Mouse (Mus musculus) liver, embryonic 12.5 days (tissue): Measurements from ENCODE around the gene 9130213A22Rik. TPM values are rescaled to one million over a fixed set of nuclear protein-coding genes. Genes with fewer than 3 reads are reported as not detected.

Experiments used
- ATAC-seq: fragments of 200-750 bp; cut with Nextera tagmentation; 2 replicates; pipeline ENCODE4 v1.8.0; 2017; ENCODE audit warnings: moderate number of reproducible peaks, mild to moderate bottlenecking, moderate library complexity
- H3K27ac ChIP-seq: fragments of 300-500 bp; sonication (generic); 2 replicates; pipeline ENCODE4 v1.5.1; 2016; ENCODE audit warnings: mild to moderate bottlenecking
- H3K27me3 ChIP-seq: fragments of 300-500 bp; sonication (generic); replicated peaks from 2 replicates; pipeline ENCODE4 v1.6.1; 2016; ENCODE audit warnings: mild to moderate bottlenecking, moderate library complexity
- H3K36me3 ChIP-seq: fragments of 300-500 bp; sonication (generic); 2 replicates; pipeline ENCODE4 v1.6.1; 2016; ENCODE audit warnings: mild to moderate bottlenecking, moderate library complexity
- H3K4me1 ChIP-seq: fragments of 300-500 bp; sonication (generic); 2 replicates; pipeline ENCODE4 v1.6.1; 2016
- H3K4me2 ChIP-seq: fragments of 300-500 bp; sonication (generic); 2 replicates; pipeline ENCODE4 v1.6.1; 2016; ENCODE audit warnings: mild to moderate bottlenecking, moderate library complexity
- H3K4me3 ChIP-seq: fragments of 300-500 bp; sonication (generic); 2 replicates; pipeline ENCODE4 v1.5.1; 2016; ENCODE audit warnings: mild to moderate bottlenecking, moderate library complexity
- H3K9ac ChIP-seq: fragments of 300-500 bp; sonication (generic); 2 replicates; pipeline ENCODE4 v1.6.1; 2016; ENCODE audit warnings: mild to moderate bottlenecking, moderate library complexity
- H3K9me3 ChIP-seq: fragments of 300-500 bp; sonication (generic); replicated peaks from 2 replicates; pipeline ENCODE4 v1.6.1; 2016; ENCODE audit warnings: mild to moderate bottlenecking, moderate library complexity
- WGBS: fragments of 180-500 bp; shearing (Covaris S2); methylation state at CpG from one replicate; pipeline ENCODE4 v1.1.7; 2016; ENCODE audit not compliant: insufficient replicate concordance; 5-methylcytosine and 5-hydroxymethylcytosine counted together
- polyA plus RNA-seq: library from polyadenylated mRNA; unstranded; fragments of >200 nt; fragmentation: Nextera tagmentation; extraction: Ambion mirVana; gene quantifications from 2 replicates; pipeline ENCODE4 v1.2.1, GENCODE M21; 2016

9130213A22Rik gene
- polyA plus RNA-seq, 1 experiment from 2014 or later: 0.14 TPM

DNA sequence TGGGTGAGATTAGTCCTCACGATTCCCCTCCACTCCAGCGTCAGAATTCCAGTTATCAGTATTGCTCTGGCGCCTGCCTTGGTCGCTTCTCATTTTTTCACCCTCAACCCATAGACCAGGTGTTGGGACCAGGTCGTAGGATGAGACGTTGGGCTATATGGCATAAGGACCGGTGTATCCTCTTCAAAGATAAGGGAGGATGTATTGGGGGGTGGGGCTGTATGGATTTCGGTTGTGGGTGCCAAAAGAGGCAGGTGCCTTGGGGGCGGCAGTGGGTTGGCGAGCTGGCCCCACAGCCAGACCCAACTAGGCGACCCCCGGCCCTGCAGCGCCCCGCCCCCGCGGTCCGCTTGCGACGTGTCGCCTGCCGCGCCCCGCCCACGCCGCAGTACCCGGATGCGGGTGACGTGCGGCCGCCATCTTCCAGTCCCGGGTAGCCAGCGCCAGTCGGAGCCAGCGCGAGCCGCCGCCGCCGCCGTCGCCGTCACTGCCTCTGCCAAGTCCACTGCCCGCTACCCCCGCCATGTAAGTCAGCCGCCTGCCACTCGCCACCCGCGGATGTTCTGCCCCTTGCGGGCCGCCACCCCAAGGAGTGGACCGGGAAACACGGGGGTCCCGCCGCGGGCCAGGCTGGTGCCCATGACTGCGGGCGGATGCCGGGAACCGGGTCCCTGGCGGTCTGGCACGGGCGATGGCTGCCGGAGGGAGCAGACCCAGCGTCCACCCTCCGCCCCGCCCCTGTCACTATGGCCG lies 34.1 kb downstream of the 9130213A22Rik start, which contains the start of gene Vamp2:
Vamp2 (plus strand) TSS at position 388 of the 753 bp plus-strand sequence.
- H3K4me3 ChIP-seq: peak within 1 kb of the TSS; percentile 100
- H3K9me3 ChIP-seq: no peaks in the 10 kb centered on the region
- peak; percentile 63 for ATAC-seq
- H3K27me3 ChIP-seq: no peaks in the 10 kb centered on the region
- peaks cover 55% of the 10 kb centered on the region for H3K4me1 ChIP-seq
- peak within 1 kb of the TSS; percentile 98 for H3K4me2 ChIP-seq
- WGBS: under 1% methylated on average over 64 of the region's 67 CpGs
- peak within 1 kb of the TSS; percentile 96 for H3K27ac ChIP-seq
- peaks cover 30% of the 10 kb centered on the region for H3K36me3 ChIP-seq
- H3K9ac ChIP-seq: peak within 1 kb of the TSS; percentile 100

GRCm38 (mm10) chr11:69087597-69087996 lies 34.8 kb downstream of the 9130213A22Rik start:
- Histone ChIP-seq H3K4me1 (peaks cover 52% of the 10 kb centered on the region), H3K27me3 (no peaks in the 10 kb centered on the region), H3K27ac (0 out of 2 replicates have a peak overlapping the region, but pooled peaks have one; percentile 96), H3K9ac (peak overlapping the region; percentile 100), H3K4me2 (peak overlapping the region; percentile 98), H3K36me3 (peaks cover 28% of the 10 kb centered on the region), H3K4me3 (peak overlapping the region; percentile 100), H3K9me3 (no peaks in the 10 kb centered on the region)
- 50% methylated on average over 2 of the region's 2 CpGs for WGBS
- no peak for ATAC-seq

DNA sequence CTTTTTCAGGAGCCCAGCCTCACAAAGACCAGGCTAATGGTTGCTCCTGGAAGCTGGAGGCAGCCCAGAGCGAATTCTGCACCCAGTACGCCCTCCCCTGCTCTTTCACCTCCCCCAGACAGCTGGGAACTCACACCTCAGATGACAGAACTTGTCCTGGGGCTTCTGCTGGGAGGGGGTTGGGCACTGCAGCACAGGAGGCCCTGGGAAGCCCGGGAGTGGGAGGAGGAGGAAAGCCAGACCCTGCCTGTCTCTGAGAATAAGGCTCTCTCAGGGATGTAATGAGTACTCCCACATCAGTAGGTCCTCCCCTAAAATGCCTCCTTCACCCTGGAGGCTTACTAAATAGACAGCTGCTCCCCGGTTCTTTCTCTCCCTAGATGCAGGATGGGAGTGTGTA lies 35.3 kb downstream of the 9130213A22Rik start:
- peaks cover 49% of the 10 kb centered on the region for H3K4me1 ChIP-seq
- H3K36me3 ChIP-seq: peaks cover 26% of the 10 kb centered on the region
- H3K9ac ChIP-seq: peak overlapping the region; percentile 10; the same call in 1 of the 2 replicates
- no peaks in the 10 kb centered on the region for H3K27me3 ChIP-seq
- no peak overlapping the region for H3K4me2 ChIP-seq
- no peaks in the 10 kb centered on the region for H3K9me3 ChIP-seq
- ATAC-seq: no peak
- 49% methylated on average over 4 of the region's 4 CpGs for WGBS
- no peak overlapping the region for H3K4me3 ChIP-seq
- H3K27ac ChIP-seq: 0 out of 2 replicates have a peak overlapping the region, but pooled peaks have one; percentile 33

DNA sequence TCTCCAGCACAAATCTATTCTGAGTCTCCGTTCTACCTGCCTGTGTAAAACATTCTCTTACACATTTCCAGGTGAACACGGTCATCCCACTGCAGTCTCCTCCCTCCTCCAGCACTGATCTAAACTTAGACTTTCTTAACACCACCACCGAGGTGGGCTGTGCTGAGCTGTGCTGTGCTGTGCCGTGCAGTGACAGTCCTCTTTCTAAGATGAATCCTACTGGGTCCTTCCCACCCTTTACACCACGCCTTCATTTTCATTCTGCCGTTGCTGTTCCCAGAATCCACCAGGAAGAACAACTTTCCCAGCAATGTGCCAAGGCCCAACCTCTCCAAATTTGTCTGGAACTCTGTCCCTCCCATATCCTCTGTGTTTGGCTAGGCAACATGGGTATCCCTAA lies 36.0 kb downstream of the 9130213A22Rik start:
- peaks cover 43% of the 10 kb centered on the region for H3K4me1 ChIP-seq
- 52% methylated on average over 6 of the region's 6 CpGs for WGBS
- H3K27ac ChIP-seq: no peak overlapping the region
- H3K36me3 ChIP-seq: peaks cover 20% of the 10 kb centered on the region
- H3K9ac ChIP-seq: no peak overlapping the region
- no peaks in the 10 kb centered on the region for H3K27me3 ChIP-seq
- no peak for ATAC-seq
- H3K4me3 ChIP-seq: no peak overlapping the region
- no peaks in the 10 kb centered on the region for H3K9me3 ChIP-seq
- no peak overlapping the region for H3K4me2 ChIP-seq

DNA sequence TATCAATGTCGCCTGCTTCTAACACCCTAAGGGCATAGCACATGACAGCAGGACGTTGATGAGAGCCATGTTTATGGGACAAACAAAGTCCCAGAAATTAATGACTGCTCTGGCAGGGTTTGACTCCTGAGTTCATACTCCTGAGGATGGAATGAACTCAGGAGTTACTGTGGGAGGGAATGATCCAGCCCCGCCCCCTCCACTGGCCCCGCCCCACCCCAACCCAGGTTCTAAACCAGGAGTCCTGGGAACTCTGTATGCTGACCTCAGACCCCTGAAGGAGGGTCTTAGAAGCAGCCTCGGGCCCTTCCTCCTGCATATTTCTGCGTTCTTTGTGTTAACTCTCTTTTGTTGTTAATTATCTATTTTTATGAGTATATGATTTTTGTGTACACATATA lies 36.8 kb downstream of the 9130213A22Rik start:
- H3K9ac ChIP-seq: no peak overlapping the region
- H3K9me3 ChIP-seq: no peaks in the 10 kb centered on the region
- H3K36me3 ChIP-seq: peaks cover 12% of the 10 kb centered on the region
- no peak overlapping the region for H3K4me3 ChIP-seq
- ATAC-seq: no peak
- no peaks in the 10 kb centered on the region for H3K27me3 ChIP-seq
- 63% methylated on average over 6 of the region's 6 CpGs for WGBS
- H3K4me2 ChIP-seq: no peak overlapping the region
- no peak overlapping the region for H3K27ac ChIP-seq
- peaks cover 39% of the 10 kb centered on the region for H3K4me1 ChIP-seq

DNA sequence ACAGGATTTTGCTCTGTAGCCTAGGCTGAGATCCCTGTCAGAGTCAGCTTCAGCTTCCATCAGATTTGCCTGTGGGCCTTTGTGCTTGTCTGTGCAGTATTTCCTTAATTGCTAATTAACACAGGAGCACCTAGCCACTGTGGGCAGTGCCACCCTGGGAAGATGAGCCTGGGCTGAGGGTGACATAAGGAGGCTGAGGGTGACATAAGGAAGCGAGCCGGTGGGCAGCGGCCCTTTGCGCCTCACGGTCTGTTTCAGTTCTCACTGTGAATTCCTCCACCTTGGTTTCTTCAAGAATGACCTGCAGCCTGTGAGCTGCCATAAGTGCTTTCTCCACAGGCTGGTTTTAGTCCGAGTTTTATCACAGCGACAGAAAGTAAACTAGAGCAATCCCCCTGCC lies 40.8 kb downstream of the 9130213A22Rik start:
- 75% methylated on average over 7 of the region's 7 CpGs for WGBS
- H3K4me3 ChIP-seq: no peak overlapping the region
- ATAC-seq: no peak
- H3K4me2 ChIP-seq: no peak overlapping the region
- H3K9me3 ChIP-seq: no peaks in the 10 kb centered on the region
- 0 out of 2 replicates have a peak, but pooled peaks cover 9% of the 10 kb centered on the region for H3K4me1 ChIP-seq
- H3K27me3 ChIP-seq: no peaks in the 10 kb centered on the region
- H3K36me3 ChIP-seq: no peaks in the 10 kb centered on the region
- no peak overlapping the region for H3K27ac ChIP-seq
- no peak overlapping the region for H3K9ac ChIP-seq

DNA sequence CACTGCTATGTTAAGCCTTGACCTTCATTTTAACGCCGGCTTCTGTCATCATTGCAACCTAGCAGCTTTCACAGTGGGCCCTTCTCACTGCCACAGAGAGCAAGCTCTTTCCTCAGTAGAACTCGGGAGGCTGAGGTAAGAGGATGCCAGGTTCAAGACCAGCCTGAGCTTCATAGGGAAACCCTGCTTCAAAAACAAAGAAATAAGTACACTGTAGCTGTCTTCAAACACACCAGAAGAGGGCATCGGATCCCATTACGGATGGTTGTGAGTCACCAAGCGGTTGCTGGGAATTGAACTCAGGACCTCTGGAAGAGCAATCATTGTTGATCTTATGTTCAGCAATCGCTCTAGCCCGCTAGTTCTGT lies 41.5 kb downstream of the 9130213A22Rik start:
- Histone ChIP-seq H3K4me3 (no peak overlapping the region), H3K9me3 (no peaks in the 10 kb centered on the region), H3K27me3 (no peaks in the 10 kb centered on the region), H3K4me1 (peaks cover 17% of the 10 kb centered on the region; the same call in 1 of the 2 replicates), H3K4me2 (no peak overlapping the region), H3K9ac (no peak overlapping the region), H3K36me3 (no peaks in the 10 kb centered on the region), H3K27ac (no peak overlapping the region)
- ATAC-seq: no peak
- 79% methylated on average over 8 of the region's 8 CpGs for WGBS

- no peaks in the 10 kb centered on the region for H3K9me3 ChIP-seq
- no peaks in the 10 kb centered on the region for H3K27me3 ChIP-seq
- H3K27ac ChIP-seq: no peak overlapping the region
- 69% methylated on average over 15 of the region's 15 CpGs for WGBS
- H3K4me1 ChIP-seq: peaks cover 18% of the 10 kb centered on the region; the same call in 1 of the 2 replicates
- H3K9ac ChIP-seq: no peak overlapping the region
- H3K36me3 ChIP-seq: no peaks in the 10 kb centered on the region
- ATAC-seq: no peak
- H3K4me2 ChIP-seq: no peak overlapping the region
- H3K4me3 ChIP-seq: no peak overlapping the region
These were observed 42.1 kb downstream of the 9130213A22Rik start for GRCm38 (mm10) chr11:69080102-69080854.

DNA sequence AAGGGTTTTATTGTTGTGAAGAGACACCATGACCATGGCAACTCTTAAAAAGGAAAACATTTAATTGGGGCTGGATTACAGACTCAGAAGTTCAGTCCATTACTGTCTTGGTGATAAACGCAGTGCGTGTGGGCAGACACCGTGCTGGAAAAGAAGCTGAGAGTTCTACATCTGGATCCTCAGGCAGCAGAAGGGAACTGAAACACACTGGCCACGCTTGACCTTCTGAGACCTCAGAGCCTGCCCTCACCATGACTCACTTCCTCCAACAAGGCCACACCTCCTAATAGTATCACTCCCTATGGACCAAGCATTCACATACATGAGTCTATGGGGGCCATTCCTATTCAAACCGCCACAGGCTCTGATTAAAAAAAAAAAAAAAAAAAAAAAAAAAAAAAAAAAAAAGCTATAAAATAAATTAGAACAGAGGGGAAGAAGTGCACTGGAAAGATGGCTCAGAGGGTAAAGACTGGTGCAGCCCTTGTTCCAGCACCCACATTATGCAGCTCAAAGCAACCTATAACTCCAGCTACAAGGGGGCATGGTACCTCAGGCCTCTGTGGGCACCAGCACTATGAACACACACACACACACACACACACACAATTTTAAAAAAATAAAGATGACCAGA lies 43.5 kb downstream of the 9130213A22Rik start:
- peaks cover 30% of the 10 kb centered on the region for H3K4me1 ChIP-seq
- 46% methylated on average over 5 of the region's 5 CpGs for WGBS
- no peaks in the 10 kb centered on the region for H3K9me3 ChIP-seq
- H3K9ac ChIP-seq: no peak overlapping the region
- ATAC-seq: no peak
- no peak overlapping the region for H3K4me3 ChIP-seq
- H3K4me2 ChIP-seq: no peak overlapping the region
- H3K27me3 ChIP-seq: no peaks in the 10 kb centered on the region
- no peaks in the 10 kb centered on the region for H3K36me3 ChIP-seq
- H3K27ac ChIP-seq: 0 out of 2 replicates have a peak overlapping the region, but pooled peaks have one; percentile 9

GRCm38 (mm10) chr11:69078041-69078440 lies 44.3 kb downstream of the 9130213A22Rik start:
- Histone ChIP-seq H3K36me3 (no peaks in the 10 kb centered on the region), H3K27me3 (no peaks in the 10 kb centered on the region), H3K4me3 (no peak overlapping the region), H3K9ac (no peak overlapping the region), H3K27ac (no peak overlapping the region), H3K9me3 (no peaks in the 10 kb centered on the region), H3K4me1 (peaks cover 38% of the 10 kb centered on the region), H3K4me2 (no peak overlapping the region)
- 68% methylated on average over 6 of the region's 6 CpGs for WGBS
- no peak for ATAC-seq

DNA sequence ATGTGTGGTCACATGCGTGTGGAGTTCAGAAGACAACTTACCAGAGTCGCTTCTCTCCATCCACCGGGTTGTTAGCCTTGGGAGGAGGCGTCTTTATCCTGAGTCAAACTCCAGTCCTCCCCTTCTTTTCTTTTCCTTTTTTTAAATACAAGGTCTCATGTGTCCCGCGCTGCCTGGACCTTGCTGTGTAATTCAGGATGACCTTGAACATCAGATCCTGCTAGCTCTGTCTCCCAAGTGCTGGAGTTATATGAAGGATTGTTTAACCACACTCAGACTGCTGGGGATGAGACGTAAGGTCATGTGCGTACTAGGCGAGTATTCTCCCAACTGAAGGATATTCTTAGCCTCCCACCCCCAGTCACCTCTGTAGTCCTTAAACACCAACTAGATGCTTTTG lies 45.1 kb downstream of the 9130213A22Rik start:
- no peaks in the 10 kb centered on the region for H3K27me3 ChIP-seq
- no peak overlapping the region for H3K9ac ChIP-seq
- H3K4me1 ChIP-seq: peaks cover 43% of the 10 kb centered on the region
- no peaks in the 10 kb centered on the region for H3K9me3 ChIP-seq
- H3K4me3 ChIP-seq: no peak overlapping the region
- 69% methylated on average over 9 of the region's 9 CpGs for WGBS
- no peak overlapping the region for H3K4me2 ChIP-seq
- no peak for ATAC-seq
- H3K36me3 ChIP-seq: no peaks in the 10 kb centered on the region
- no peak overlapping the region for H3K27ac ChIP-seq

GRCm38 (mm10) chr11:69076572-69076971 lies 45.8 kb downstream of the 9130213A22Rik start:
- Histone ChIP-seq H3K27ac (no peak overlapping the region), H3K4me1 (peaks cover 51% of the 10 kb centered on the region), H3K36me3 (no peaks in the 10 kb centered on the region), H3K4me3 (no peak overlapping the region), H3K27me3 (no peaks in the 10 kb centered on the region), H3K9me3 (no peaks in the 10 kb centered on the region), H3K9ac (no peak overlapping the region), H3K4me2 (no peak overlapping the region)
- no peak for ATAC-seq
- 69% methylated on average over 5 of the region's 5 CpGs for WGBS
